Mouse (Mus musculus) right cerebral cortex, adult 18-20 months (tissue): ENCODE results near the gene Mcpt2.
A peak's percentile ranks its signal among the peaks of the same experiment; 100 is the strongest.
"Not testable (repeated sequence)": the region's sequence is repeated elsewhere in the genome, so short reads cannot be mapped to it uniquely, and the experiment has no call there.

Source experiments
- DNase-seq: peaks from one replicate; pipeline ENCODE4 v3.0.0; 2022; ENCODE audit warnings: mixed read lengths

Gene Mcpt2

GRCm38 (mm10) chr14:56041792-56042191 lies at the start of gene Mcpt2:
Mcpt2 (plus strand) TSS chr14:56042041.
- not testable (repeated sequence) for DNase-seq

GRCm38 (mm10) chr14:56013147-56013546 lies 28.7 kb upstream of the Mcpt2 start:
- DNase-seq, result no peak

DNA sequence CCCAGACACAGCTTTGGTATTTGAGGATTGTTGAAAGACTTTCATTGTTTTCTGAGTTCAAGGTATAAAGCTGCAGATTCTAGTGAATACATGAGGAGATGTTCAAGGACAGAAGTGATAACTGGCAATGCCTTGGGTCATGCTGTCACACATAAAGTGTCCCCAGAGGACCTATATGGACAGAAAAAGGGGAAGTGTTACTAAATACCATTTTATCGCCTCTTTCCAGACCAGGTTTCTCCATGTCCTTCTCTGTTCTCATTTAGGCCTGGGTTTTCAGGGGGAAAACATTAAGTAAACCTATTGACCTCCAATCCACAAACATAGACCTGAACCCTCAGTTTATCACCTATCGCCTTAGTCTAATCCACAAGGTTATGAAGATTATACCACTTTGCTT lies 27.9 kb upstream of the Mcpt2 start:
- no peak for DNase-seq

DNA sequence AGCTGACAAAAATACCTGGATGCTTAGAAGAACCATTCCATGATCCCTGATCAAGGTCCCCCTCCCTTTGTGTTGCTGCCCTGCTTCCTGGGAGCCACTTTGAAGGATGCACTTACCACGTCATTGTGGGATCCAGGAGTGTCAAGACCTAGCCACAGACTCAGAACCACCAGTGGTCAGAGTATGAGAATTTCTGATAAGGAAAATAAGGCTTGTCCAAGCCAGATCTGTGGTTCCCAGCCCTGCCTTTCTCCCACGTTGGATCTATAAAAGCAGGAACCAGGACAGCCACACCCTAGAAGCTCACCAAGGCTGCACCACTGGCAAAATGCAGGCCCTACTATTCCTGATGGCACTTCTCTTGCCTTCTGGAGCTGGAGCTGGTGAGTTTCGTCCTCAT lies 24.2 kb upstream of the Mcpt2 start, which contains the start of gene Mcpt1:
TSS of gene Mcpt1 (plus strand) at position 301 of the 400 bp plus-strand sequence.
- DNase-seq, result not testable (repeated sequence)

GRCm38 (mm10) chr14:56019446-56019845 lies 22.4 kb upstream of the Mcpt2 start:
- DNase-seq, result peak; percentile 13

DNA sequence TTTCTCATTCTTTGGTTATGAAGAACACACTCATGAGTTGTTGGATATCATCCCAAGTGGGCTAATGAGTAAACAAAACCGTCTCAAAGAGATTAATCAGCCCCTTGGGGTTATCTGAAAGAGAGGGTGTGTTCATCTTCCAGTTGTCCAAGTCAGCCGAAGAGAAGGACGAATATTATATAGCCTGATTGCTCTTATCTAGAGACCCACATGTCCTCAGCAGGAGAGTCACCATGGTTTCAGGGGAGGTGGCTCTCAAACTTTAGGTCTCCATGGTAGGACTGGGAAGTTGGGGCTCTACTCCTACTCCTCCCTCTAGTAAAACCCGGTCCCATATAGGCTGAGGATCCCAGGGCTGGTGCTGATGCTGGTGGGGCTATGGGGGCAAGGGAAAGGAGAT lies 20.5 kb upstream of the Mcpt2 start:
- DNase-seq, result not testable (repeated sequence)

DNA sequence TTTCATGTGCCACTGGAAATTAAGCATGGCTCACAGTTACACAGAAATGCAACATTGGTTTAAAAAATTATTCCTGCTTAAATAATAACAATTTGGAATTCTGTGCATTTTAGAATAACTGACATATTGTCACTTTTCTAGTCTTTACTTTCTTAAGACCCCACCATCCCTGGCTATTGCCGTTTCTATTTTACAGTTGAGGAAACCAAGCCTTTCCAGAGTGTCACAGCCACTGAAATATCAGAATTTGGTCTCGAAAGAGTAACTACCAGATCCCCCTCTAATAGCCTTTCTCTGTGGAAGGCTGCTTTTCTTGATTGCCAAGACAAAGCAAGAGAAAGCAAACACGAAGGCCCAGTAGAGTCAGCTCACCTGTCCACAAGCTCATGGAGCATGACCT lies 11.4 kb upstream of the Mcpt2 start, which contains the start of gene Mcpt9:
TSS of gene Mcpt9 (minus strand) at position 101 of the 400 bp plus-strand sequence.
- DNase-seq, result not testable (repeated sequence)

DNA sequence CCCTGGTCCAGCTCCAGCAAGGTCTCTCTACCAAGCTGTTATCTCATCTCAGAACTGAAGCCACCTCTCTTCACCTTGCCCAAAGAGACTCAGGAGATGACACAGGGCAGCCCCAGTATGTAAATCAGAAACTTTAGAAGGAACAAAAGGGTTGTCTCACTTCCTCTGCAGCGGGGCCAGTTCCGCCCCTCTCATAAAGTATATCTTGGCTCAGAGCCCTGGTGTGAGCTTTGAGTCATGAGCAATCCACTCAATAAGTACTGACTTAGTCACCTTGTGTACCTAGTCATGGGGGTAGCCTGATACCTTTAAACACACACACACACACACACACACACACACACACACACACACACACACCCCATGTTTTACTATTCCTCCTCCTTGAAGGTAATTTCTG lies 7.4 kb upstream of the Mcpt2 start:
- no peak for DNase-seq

DNA sequence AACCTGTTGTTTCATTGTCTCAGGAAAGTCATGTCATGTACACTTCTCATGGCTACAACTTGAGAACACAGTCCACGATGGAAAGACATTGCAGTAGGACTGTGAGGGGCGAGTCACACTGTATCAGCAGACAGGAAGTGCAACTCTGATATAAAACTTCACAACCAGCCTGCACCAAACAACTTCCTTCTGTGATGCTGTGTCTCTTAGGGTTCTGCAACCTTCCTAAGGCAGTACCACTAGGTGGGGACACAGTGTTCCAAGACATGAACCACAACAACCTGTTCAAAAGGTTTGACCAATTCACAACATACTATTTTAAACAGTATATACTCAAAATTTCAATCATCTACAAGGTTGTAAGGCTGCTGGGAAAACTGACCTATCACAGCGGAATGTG lies 13.6 kb downstream of the Mcpt2 start:
- no peak for DNase-seq

DNA sequence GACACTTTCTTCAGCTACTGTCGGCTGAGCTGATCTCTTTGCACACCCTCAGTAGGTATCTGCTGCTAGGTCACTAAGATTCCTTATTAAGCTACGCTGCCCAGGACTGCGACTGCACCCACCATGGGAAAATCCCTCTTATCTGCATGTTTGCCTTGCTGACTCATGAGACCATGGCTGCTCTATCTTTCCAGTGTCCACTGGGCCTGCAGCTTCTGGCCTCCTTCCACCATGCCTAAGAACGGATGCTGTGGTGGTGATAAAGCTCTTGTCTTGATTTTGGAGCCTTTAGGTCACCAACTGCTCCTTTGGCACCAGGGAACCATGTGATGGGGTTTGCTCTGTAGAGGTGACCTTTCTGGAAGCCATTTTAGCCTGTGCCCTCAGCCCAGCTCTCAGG lies 15.9 kb downstream of the Mcpt2 start:
- no peak for DNase-seq

GRCm38 (mm10) chr14:56062213-56062612 lies 20.4 kb downstream of the Mcpt2 start, which contains the start of gene Mcpt4:
Mcpt4 (minus strand) TSS chr14:56062313.
- not testable (repeated sequence) for DNase-seq

- no peak for DNase-seq
These were observed 40.2 kb downstream of the Mcpt2 start for GRCm38 (mm10) chr14:56082016-56082415.

DNA sequence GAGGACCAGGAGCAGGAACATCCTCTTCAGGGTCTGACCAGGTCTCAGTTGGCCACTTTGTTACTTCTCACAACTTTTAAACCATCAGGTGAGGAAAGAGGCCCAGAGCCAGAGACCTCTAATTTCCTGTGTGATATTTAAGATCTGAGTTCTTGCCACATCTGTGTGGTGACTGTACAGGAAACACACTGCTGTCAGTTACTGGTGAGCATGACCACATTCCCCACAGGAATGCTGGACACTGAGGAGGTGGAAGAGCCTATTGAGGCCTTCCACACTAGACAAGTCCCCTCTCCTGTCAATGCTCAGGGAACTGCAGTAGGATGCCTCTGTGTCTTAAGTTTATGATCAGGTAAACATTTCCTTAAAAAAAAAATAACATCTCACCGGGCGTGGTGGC lies 43.3 kb downstream of the Mcpt2 start, which contains the start of gene Mcpt8:
TSS of gene Mcpt8 (minus strand) at position 107 of the 400 bp plus-strand sequence.
- DNase-seq, result no peak

DNA sequence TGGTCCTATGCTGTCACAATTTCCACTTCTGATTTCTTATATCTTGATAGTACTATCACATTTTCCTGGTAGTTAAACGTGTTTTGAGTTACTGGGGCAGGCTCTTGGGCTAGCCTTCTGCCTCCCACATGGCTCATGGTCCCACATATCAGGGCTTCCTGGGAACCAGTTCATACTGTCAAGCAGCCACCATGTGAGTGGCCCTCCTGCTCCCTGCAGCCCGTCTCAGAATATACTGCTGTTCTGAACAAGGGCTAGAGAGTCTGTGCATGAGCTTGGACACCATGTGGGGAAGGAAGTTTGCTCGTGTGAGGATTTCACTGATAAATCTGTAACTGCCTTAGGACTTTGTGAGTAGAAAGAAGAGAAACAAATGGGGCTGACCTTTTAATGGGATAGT lies 44.9 kb downstream of the Mcpt2 start:
- no peak for DNase-seq

- DNase-seq, result no peak
These were observed 51.5 kb downstream of the Mcpt2 start for GRCm38 (mm10) chr14:56093353-56093752.
